Mouse (Mus musculus): ENCODE measurements around the gene Phyhd1. TPM values are rescaled to one million over a fixed set of nuclear protein-coding genes. Genes with fewer than 3 reads are reported as not detected.

Phyhd1 gene
- polyA plus RNA-seq, 1 experiment from 2014 or later: 3.4 TPM

GRCm38 (mm10) chr2:30316136-30316535 is 50.1 kb downstream of the Phyhd1 start:
- Histone ChIP-seq H3K27me3 (ENCODE audit: poor library complexity, severe bottlenecking) (no peaks in the 10 kb centered on the region), H3K4me3 (no peak overlapping the region), H3K4me1 (no peaks in the 10 kb centered on the region), H3K9me3 (no peaks in the 10 kb centered on the region), H3K27ac (no peak overlapping the region), H3K36me3 (replicated peaks) (peaks cover 98% of the 10 kb centered on the region)
- no peak for DNase-seq (ENCODE audit: extremely low spot score, low spot score)
- WGBS: 95% methylated on average over 4 of the region's 4 CpGs

GRCm38 (mm10) chr2:30316955-30317354 is 51.0 kb downstream of the Phyhd1 start:
- H3K36me3 ChIP-seq (replicated peaks): peaks cover 100% of the 10 kb centered on the region
- no peaks in the 10 kb centered on the region for H3K27me3 ChIP-seq (ENCODE audit: poor library complexity, severe bottlenecking)
- no peak overlapping the region for H3K27ac ChIP-seq
- no peak overlapping the region for H3K4me3 ChIP-seq
- WGBS: 96% methylated on average over 5 of the region's 5 CpGs
- DNase-seq (ENCODE audit: extremely low spot score, low spot score): no peak
- no peaks in the 10 kb centered on the region for H3K9me3 ChIP-seq
- no peaks in the 10 kb centered on the region for H3K4me1 ChIP-seq

GRCm38 (mm10) chr2:30319260-30319659 is 53.3 kb downstream of the Phyhd1 start:
- Histone ChIP-seq H3K4me3 (no peak overlapping the region), H3K9me3 (no peaks in the 10 kb centered on the region), H3K4me1 (no peaks in the 10 kb centered on the region), H3K27me3 (ENCODE audit: poor library complexity, severe bottlenecking) (no peaks in the 10 kb centered on the region), H3K36me3 (replicated peaks) (peaks cover 100% of the 10 kb centered on the region), H3K27ac (no peak overlapping the region)
- no peak for DNase-seq (ENCODE audit: extremely low spot score, low spot score)
- WGBS: 92% methylated on average over 4 of the region's 4 CpGs

- no peaks in the 10 kb centered on the region for H3K27me3 ChIP-seq (ENCODE audit: poor library complexity, severe bottlenecking)
- WGBS: 93% methylated on average over 7 of the region's 7 CpGs
- H3K27ac ChIP-seq: no peak overlapping the region
- DNase-seq (ENCODE audit: extremely low spot score, low spot score): no peak
- H3K36me3 ChIP-seq (replicated peaks): peaks cover 100% of the 10 kb centered on the region
- no peaks in the 10 kb centered on the region for H3K9me3 ChIP-seq
- no peaks in the 10 kb centered on the region for H3K4me1 ChIP-seq
- H3K4me3 ChIP-seq: no peak overlapping the region
These were observed 57.1 kb downstream of the Phyhd1 start for GRCm38 (mm10) chr2:30323111-30323510.

- H3K27me3 ChIP-seq (ENCODE audit: poor library complexity, severe bottlenecking): no peaks in the 10 kb centered on the region
These were observed 59.3 kb downstream of the Phyhd1 start for GRCm38 (mm10) chr2:30325296-30325695.

GRCm38 (mm10) chr2:30327276-30327675 is 61.3 kb downstream of the Phyhd1 start:
- Histone ChIP-seq H3K4me3 (no peak overlapping the region), H3K9me3 (no peaks in the 10 kb centered on the region), H3K27me3 (ENCODE audit: poor library complexity, severe bottlenecking) (no peaks in the 10 kb centered on the region), H3K4me1 (no peaks in the 10 kb centered on the region), H3K36me3 (replicated peaks) (peaks cover 100% of the 10 kb centered on the region), H3K27ac (no peak overlapping the region)
- DNase-seq (ENCODE audit: extremely low spot score, low spot score): no peak
- 93% methylated on average over 7 of the region's 7 CpGs for WGBS

More at GRCm38 (mm10) chr2:30325296-30325695, 59.3 kb downstream of the Phyhd1 start:
- WGBS: 98% methylated on average over 5 of the region's 5 CpGs
- Histone ChIP-seq H3K9me3 (no peaks in the 10 kb centered on the region), H3K36me3 (replicated peaks) (peaks cover 100% of the 10 kb centered on the region), H3K4me1 (no peaks in the 10 kb centered on the region), H3K4me3 (no peak overlapping the region), H3K27ac (no peak overlapping the region)
- no peak for DNase-seq (ENCODE audit: extremely low spot score, low spot score)

- peaks cover 100% of the 10 kb centered on the region for H3K36me3 ChIP-seq (replicated peaks)
- no peak overlapping the region for H3K4me3 ChIP-seq
- DNase-seq (ENCODE audit: extremely low spot score, low spot score): no peak
- H3K4me1 ChIP-seq: no peaks in the 10 kb centered on the region
- 98% methylated on average over 3 of the region's 3 CpGs for WGBS
- no peaks in the 10 kb centered on the region for H3K27me3 ChIP-seq (ENCODE audit: poor library complexity, severe bottlenecking)
- no peaks in the 10 kb centered on the region for H3K9me3 ChIP-seq
- H3K27ac ChIP-seq: no peak overlapping the region
These were observed 62.8 kb downstream of the Phyhd1 start for GRCm38 (mm10) chr2:30328791-30329190.

Other genes starting within 250 kb of the Phyhd1 start
- gene Wdr34, start 217.3 kb upstream of the Phyhd1 start, polyA plus RNA-seq (2016; fragmentation: Nextera tagmentation; extraction: Ambion mirVana): 33.1 and 33.4 TPM in 2 replicates
- gene Set, start 208.8 kb upstream of the Phyhd1 start, polyA plus RNA-seq (2016; fragmentation: Nextera tagmentation; extraction: Ambion mirVana): 944 and 983 TPM in 2 replicates
- gene Pkn3, start 188.5 kb upstream of the Phyhd1 start, polyA plus RNA-seq (2016; fragmentation: Nextera tagmentation; extraction: Ambion mirVana): 12.4 and 13.1 TPM in 2 replicates
- 34.2 and 35.4 TPM in 2 replicates for gene Zdhhc12, start 172.6 kb upstream of the Phyhd1 start, polyA plus RNA-seq (2016; fragmentation: Nextera tagmentation; extraction: Ambion mirVana)
- gene Zer1, start 141.6 kb upstream of the Phyhd1 start, polyA plus RNA-seq (2016; fragmentation: Nextera tagmentation; extraction: Ambion mirVana): 6.3 and 6.6 TPM in 2 replicates
- 7.8 and 8.6 TPM in 2 replicates for gene Tbc1d13, start 132.5 kb upstream of the Phyhd1 start, polyA plus RNA-seq (2016; fragmentation: Nextera tagmentation; extraction: Ambion mirVana)
- 17.1 and 17.9 TPM in 2 replicates for gene Endog, start 94.7 kb upstream of the Phyhd1 start, polyA plus RNA-seq (2016; fragmentation: Nextera tagmentation; extraction: Ambion mirVana)
- gene Spout1, start 87.7 kb upstream of the Phyhd1 start, polyA plus RNA-seq (2016; fragmentation: Nextera tagmentation; extraction: Ambion mirVana): 92.5 and 96.1 TPM in 2 replicates
- gene Kyat1, start 60.4 kb upstream of the Phyhd1 start, polyA plus RNA-seq (2016; fragmentation: Nextera tagmentation; extraction: Ambion mirVana): 7.0 and 8.6 TPM in 2 replicates
- 41.5 and 44.7 TPM in 2 replicates for gene Lrrc8a, start 28.5 kb upstream of the Phyhd1 start, polyA plus RNA-seq (2016; fragmentation: Nextera tagmentation; extraction: Ambion mirVana)
- gene Gm28035, start 25.6 kb upstream of the Phyhd1 start, polyA plus RNA-seq (2016; fragmentation: Nextera tagmentation; extraction: Ambion mirVana): 0.09 and 0.16 TPM in 2 replicates
- gene Gm28038, start 14.8 kb downstream of the Phyhd1 start, polyA plus RNA-seq (2016; fragmentation: Nextera tagmentation; extraction: Ambion mirVana): not detected in 2 replicates
- gene Dolk, start 20.1 kb downstream of the Phyhd1 start, polyA plus RNA-seq (2016; fragmentation: Nextera tagmentation; extraction: Ambion mirVana): 26.0 and 26.5 TPM in 2 replicates
- 65.2 and 72.8 TPM in 2 replicates for gene Nup188, start 20.2 kb downstream of the Phyhd1 start, polyA plus RNA-seq (2016; fragmentation: Nextera tagmentation; extraction: Ambion mirVana)
- 76.9 and 82.0 TPM in 2 replicates for gene Sh3glb2, start 93.1 kb downstream of the Phyhd1 start, polyA plus RNA-seq (2016; fragmentation: Nextera tagmentation; extraction: Ambion mirVana)
- gene Miga2, start 98.0 kb downstream of the Phyhd1 start, polyA plus RNA-seq (2016; fragmentation: Nextera tagmentation; extraction: Ambion mirVana): 29.9 and 30.9 TPM in 2 replicates
- 54.8 and 60.1 TPM in 2 replicates for gene Dolpp1, start 126.1 kb downstream of the Phyhd1 start, polyA plus RNA-seq (2016; fragmentation: Nextera tagmentation; extraction: Ambion mirVana)
- gene Crat, start 149.6 kb downstream of the Phyhd1 start, polyA plus RNA-seq (2016; fragmentation: Nextera tagmentation; extraction: Ambion mirVana): 23.2 and 23.6 TPM in 2 replicates
- gene Ptpa, start 149.8 kb downstream of the Phyhd1 start, polyA plus RNA-seq (2016; fragmentation: Nextera tagmentation; extraction: Ambion mirVana): 149 and 165 TPM in 2 replicates
- gene Ier5l, start 208.0 kb downstream of the Phyhd1 start, polyA plus RNA-seq (2016; fragmentation: Nextera tagmentation; extraction: Ambion mirVana): 1.6 and 2.0 TPM in 2 replicates